Mouse (Mus musculus) T-helper 1 cell (primary cell): ENCODE data around the gene Fcgbp.
"Not testable (repeated sequence)": the region's sequence is repeated elsewhere in the genome, so short reads cannot be mapped to it uniquely, and the experiment has no call there.

Experiments
- in situ Hi-C: fragments of 300-600 bp; cut with MboI, MseI; formaldehyde crosslinking; loops from one replicate; pipeline ENCODE4 v1.15.1; 2025; ENCODE audit warnings: high pct_unique_total_duplicates

Gene Fcgbp

GRCm38 (mm10) chr7:28149841-28150240 lies 78.8 kb downstream of the Fcgbp start:
- in situ Hi-C loops = no loop called here

- in situ Hi-C loops = no loop called here
These were observed 80.7 kb downstream of the Fcgbp start for GRCm38 (mm10) chr7:28151584-28152221.

DNA sequence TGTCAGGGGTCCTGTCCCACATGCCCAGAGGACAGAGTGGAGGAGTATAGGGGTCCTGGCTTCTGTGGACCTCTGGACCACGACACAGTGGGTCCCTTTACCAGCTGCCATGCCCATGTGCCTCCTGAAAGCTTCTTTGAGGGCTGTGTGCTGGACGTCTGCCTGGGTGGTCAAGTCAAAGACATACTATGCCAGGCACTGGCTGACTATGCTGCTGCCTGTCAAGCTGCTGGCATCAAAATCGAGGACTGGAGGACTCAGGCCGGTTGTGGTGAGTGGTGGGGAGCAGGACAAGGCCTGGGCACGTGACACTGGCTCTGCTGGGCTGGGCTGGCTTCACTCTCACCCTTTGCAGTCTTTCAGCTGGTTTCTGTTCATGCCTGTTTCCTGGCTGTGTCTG lies 82.6 kb downstream of the Fcgbp start:
- in situ Hi-C loops = not testable (repeated sequence)

DNA sequence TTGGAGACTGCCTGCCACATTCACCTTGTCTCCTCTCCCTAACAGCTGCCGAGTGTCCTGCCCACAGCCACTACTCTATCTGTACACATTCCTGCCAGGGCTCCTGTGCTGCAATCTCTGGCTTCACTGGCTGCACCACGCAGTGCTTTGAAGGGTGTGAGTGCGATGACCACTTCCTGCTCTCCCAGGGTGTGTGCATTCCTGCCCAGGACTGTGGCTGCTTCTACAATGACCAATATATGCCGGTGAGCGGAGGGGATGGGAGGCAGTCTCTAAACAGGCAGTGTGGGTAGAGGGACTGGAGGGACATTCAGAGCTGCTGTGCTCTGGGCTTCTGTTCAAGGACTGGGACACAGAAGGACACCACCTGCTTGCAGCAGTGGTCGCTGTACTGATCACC lies 88.3 kb downstream of the Fcgbp start:
- in situ Hi-C loops = loop anchor here (5.0 kb wide), 1 partner anchor 52 kb away; no protein-coding TSS in a partner anchor

GRCm38 (mm10) chr7:28159893-28160292 lies 88.9 kb downstream of the Fcgbp start:
- in situ Hi-C loops = loop anchor here (5.0 kb wide), 2 partner anchors 53 to 108 kb away; partner anchors contain the start of gene Psmc4

- in situ Hi-C loops = loop anchor here (5.0 kb wide), 1 partner anchor 109 kb away; the partner anchor contains the start of gene Psmc4
These were observed 90.2 kb downstream of the Fcgbp start for GRCm38 (mm10) chr7:28161163-28161749.

- in situ Hi-C loops = no loop called here
These were observed 94.4 kb downstream of the Fcgbp start for GRCm38 (mm10) chr7:28165406-28165805.

DNA sequence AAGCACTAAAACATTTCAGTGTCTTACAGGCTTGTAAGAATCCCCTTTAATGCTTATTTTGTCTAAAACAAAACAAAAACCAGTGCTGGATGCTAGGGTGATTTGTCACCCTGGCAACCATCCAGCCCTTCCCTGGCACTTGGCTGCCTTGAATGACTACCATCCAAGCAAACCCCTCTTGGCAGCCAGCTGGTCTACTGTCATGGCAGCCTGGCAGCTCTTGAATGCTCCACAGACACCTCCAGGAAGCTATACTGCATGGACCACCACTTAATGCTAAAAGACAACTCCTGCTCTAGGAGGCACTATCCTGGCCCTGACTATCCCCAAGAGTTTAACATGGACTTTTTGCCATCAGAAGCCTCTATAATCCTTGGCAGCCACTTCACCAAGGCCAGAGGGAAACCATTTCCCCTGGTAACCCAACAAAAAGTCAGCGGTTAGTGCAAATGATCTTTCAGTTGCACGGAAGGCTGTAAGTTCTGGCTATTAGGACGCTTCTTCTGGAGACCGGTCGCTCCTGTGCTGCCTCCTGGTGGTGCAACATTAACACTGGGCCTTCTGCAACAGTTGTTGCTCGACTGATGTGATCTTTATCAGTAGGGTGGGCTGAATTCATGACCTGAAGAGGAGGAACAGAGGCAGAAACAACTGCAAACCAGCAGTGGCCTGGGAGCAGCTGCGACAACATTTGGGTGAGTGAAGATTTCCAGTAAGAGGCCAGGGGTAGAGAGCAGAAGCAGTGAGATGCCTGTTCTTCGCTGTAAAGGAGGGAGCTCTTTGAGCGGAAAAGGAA lies 97.5 kb downstream of the Fcgbp start:
- in situ Hi-C loops = no loop called here

DNA sequence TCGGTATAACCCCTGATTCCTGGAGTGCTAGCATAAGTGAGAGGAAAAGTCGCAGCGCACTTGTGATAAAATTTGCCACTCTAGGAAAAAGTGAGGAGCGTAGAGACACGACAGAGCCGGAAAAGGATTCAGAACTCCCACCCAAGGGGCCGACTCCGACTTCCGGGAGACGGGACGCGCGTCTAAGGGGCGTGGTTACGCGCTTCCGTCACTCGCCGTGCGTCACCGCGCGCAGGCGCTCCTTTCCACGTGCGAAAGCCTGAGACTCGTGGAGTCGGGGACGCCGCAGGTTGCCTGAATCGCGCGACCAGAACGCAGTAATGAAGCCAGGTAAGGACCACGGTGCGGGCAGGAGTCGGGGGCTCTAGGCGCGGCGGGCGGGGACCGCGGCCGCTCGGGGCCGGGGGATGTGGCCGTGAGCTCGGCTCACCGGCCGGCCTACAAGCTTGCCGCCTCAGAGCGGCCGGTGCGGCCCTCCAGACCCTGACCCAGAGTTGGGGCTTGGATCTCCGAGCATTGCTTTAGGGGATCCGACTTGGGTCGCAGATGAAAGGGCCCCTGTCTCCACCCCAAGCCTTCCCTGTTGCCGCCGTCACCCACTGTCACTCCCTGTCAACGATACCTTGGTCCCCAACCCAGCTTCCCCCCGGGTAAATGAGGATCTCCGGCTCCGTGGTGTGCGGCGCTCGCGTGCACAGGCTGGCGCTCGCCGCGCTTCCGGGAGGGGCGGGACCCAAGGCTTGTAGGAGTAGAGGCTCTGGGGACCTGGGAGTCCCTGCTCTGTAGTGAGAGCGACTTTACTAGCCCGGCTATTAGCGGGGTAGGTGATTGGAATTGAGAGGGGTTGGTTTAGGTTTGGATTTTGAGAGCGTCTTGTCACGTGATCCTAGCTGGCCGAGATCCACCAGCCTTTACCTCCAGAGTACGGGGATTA lies 98.7 kb downstream of the Fcgbp start, which contains the start of gene Fbl:
Gene Fbl (plus strand): TSS at position 222 of the 934 bp plus-strand sequence.
- in situ Hi-C loops = no loop called here
